Mouse (Mus musculus): Measurements from ENCODE around the gene Phc1. TPM values are rescaled to one million over a fixed set of nuclear protein-coding genes. Genes with fewer than 3 reads are reported as not detected.

Gene Phc1
- total RNA-seq, 2 experiments from 2014 or later: 63.9 to 68.3 TPM

Other genes starting within 250 kb of the Phc1 start
- gene Klrg1, start 57.7 kb downstream of the Phc1 start, total RNA-seq (2021): under 1 TPM; 0.23 to 0.89 TPM
- 10 to 100 TPM; 83.6 to 84.1 TPM for gene M6pr, start 31.8 kb downstream of the Phc1 start, total RNA-seq (2021)
- 10 to 100 TPM; 58.1 to 58.7 TPM for gene Rimklb, start 158.2 kb upstream of the Phc1 start, total RNA-seq (2021)
- gene Mfap5, start 165.3 kb upstream of the Phc1 start, total RNA-seq (2021): not detected
- gene Aicda, start 213.2 kb upstream of the Phc1 start, total RNA-seq (2021): not detected